Mouse (Mus musculus) gastrocnemius, adult 2 months (tissue): Measurements from ENCODE around the gene Ralgapa1. TPM values are rescaled to one million over a fixed set of nuclear protein-coding genes. Genes with fewer than 3 reads are reported as not detected.
A peak's percentile ranks its signal among the peaks of the same experiment; 100 is the strongest.
"Not testable (repeated sequence)": the region's sequence is repeated elsewhere in the genome, so short reads cannot be mapped to it uniquely, and the experiment has no call there.

Experiments
- DNase-seq: peaks from one replicate; pipeline ENCODE4 v3.0.0; 2022
- H3K27ac ChIP-seq: fragments of 200-600 bp; 2 replicates; pipeline ENCODE4 v1.8.1; 2022; ENCODE audit warnings: mild to moderate bottlenecking
- H3K4me3 ChIP-seq: fragments of 200-600 bp; 2 replicates; pipeline ENCODE4 v1.8.1; 2022; ENCODE audit warnings: mild to moderate bottlenecking, moderate library complexity
- CTCF ChIP-seq: fragments of 200-600 bp; IDR thresholded peaks from 2 replicates; pipeline ENCODE4 v1.8.1; 2022; ENCODE audit warnings: antibody characterized with exemption, mild to moderate bottlenecking, moderate library complexity
- intact Hi-C: fragments of 180-260 bp; cut with DNase I; formaldehyde crosslinking; loops from one replicate; pipeline ENCODE4 v1.15.1; 2025
- total RNA-seq, 2 experiments: library from RNA; stranded (reverse); gene quantifications; 2 replicates each; pipeline ENCODE4 v1.2.3; 2021

Ralgapa1 gene
- total RNA-seq, 2 experiments from 2014 or later: 37.7 to 44.1 TPM

DNA sequence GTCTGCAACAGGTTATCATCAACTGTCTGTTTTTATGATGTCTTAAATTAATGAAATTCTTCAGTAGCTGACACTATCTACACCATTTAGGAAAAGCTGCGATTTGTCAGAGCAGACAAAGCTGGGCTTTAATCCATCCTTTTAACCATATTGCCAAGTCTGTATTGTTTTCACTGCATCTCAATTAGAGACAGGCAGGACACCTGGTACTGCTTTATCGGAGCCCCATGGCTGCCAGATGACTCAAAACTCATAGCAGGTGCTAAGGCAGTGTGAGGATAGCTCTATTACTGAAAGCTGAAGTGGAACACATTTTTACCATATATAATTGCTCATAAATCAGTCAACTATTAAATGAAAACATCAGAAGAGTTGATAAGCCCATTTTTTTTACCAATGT, 200.6 kb downstream of the Ralgapa1 start:
- intact Hi-C loops: no loop called here
- H3K27ac ChIP-seq: no peak overlapping the region
- no peak for DNase-seq
- TF ChIP-seq CTCF: no peak
- no peak overlapping the region for H3K4me3 ChIP-seq

DNA sequence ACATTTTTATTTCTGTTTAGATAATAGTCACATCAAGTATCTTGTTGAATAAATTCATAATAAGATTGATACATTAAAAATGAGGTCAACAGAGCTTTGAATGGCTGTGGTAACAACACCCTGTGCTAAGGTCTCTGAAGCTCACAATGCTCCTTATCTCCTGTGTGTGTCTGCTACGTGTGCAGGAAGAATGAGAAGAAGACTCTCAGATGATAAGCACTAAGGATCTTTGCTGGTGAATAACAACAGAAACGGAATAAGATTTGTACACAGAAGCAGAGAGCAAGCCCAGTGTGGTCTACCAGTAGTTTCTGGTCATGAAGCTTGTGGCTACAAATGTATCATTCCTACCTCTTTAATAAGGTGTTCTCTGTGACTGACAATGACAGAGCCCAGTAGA, 210.2 kb downstream of the Ralgapa1 start:
- Histone ChIP-seq H3K27ac (no peak overlapping the region), H3K4me3 (no peak overlapping the region)
- intact Hi-C loops: no loop called here
- no peak for TF ChIP-seq CTCF
- DNase-seq: no peak

DNA sequence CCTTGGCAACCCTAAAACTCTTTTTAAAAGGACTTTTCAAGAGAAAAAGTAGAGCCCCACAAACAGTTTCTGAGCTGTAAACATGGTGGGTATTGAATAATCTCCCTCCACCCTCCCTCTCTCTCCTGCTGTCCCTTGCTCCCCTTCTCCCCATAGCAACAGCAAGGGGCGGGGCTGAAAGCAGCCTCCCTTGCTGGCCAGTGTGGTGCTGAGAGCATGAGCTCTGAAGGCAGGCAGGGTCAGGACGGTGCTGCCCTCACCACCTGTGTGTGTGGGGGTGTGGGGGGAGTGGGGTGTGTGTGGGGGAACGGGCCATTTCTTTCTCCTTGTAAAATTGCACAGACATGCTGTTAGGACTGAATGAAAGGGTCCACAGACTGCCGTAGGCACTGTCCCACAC, 213.1 kb downstream of the Ralgapa1 start:
- no peak for DNase-seq
- Histone ChIP-seq H3K4me3 (no peak overlapping the region), H3K27ac (no peak overlapping the region)
- intact Hi-C loops: no loop called here
- TF ChIP-seq CTCF: no peak

DNA sequence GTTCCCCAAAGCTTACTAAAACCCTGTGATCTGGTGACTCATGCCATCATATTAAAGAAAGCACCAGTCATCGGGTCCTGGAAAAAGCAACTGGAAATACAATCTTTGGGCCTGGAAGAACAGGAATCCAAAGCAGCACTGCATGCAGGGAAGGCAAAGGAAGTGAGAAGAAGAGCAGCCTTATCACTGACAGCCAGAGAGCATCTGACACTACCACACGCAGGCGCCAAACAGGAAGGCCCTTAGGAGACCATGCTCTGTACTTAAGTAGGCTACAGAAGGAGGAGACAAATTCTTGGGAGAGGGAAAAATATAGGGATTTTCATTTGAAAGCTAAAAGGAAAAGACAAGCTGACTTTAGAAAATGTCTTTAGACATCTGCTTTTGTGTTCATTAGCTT, 216.6 kb downstream of the Ralgapa1 start:
- Histone ChIP-seq H3K27ac (no peak overlapping the region), H3K4me3 (no peak overlapping the region)
- DNase-seq: no peak
- TF ChIP-seq CTCF: no peak
- intact Hi-C loops: no loop called here

DNA sequence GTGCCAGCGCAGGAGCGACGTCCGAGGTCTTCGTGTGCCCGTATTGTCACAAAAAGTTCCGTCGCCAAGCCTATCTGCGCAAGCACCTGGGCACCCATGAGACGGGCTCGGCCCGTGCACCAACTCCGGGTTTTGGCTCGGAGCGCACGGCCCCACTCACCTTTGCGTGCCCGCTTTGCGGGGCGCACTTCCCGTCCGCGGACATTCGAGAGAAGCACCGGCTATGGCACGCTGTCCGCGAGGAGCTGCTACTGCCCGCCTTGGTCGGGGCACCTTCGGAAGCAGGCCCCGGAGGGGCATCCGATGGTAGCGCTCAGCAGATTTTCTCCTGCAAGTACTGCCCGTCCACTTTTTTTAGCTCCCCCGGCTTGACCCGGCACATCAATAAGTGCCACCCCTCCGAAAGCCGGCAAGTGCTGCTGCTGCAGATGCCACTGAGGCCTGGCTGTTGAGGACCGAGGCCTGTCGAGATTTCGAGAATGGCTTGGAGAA, 220.4 kb downstream of the Ralgapa1 start:
- Histone ChIP-seq H3K4me3 (peak overlapping the region; percentile 56), H3K27ac (no peak overlapping the region)
- intact Hi-C loops: no loop called here
- TF ChIP-seq CTCF: no peak
- no peak for DNase-seq

DNA sequence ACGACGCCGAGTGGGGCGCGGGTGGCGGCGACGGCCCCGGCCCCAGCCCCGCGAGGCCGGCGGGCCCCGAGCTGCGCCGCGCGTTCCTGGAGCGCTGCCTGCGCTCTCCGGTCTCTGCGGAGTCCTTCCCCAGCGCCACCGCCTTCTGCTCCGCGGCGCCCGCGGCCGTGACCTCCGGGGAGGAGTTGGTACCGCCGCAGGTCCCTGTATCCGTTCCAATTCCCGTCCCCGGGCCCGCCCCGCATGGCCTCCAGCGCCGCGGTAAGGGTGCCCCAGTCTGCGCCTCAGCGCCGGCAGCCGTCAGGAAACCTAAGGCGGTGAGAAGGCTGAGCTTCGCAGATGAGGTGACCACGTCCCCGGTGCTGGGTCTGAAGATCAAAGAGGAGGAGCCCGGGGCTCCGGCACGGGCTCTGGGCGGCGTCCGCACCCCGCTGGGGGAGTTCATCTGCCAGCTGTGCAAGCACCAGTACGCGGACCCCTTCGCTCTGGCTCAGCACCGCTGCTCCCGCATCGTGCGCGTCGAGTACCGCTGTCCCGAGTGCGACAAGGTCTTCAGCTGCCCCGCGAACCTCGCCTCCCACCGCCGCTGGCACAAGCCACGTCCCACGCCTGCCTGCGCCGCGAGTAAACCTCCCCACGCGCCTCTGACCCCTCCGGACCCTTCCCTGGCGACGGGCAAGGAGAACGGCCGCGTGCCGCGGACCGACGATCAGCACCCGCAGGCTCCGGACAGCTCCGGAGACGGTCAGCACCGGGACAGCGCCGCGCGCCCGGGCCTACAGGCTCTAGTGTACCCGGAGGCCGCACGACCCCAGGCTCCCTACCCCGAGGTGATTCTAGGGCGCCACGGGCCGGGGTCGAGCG, 221.1 kb downstream of the Ralgapa1 start:
- no peak for TF ChIP-seq CTCF
- Histone ChIP-seq H3K27ac (no peak overlapping the region), H3K4me3 (peak overlapping the region; percentile 56)
- peak; percentile 68 for DNase-seq
- intact Hi-C loops: no loop called here

DNA sequence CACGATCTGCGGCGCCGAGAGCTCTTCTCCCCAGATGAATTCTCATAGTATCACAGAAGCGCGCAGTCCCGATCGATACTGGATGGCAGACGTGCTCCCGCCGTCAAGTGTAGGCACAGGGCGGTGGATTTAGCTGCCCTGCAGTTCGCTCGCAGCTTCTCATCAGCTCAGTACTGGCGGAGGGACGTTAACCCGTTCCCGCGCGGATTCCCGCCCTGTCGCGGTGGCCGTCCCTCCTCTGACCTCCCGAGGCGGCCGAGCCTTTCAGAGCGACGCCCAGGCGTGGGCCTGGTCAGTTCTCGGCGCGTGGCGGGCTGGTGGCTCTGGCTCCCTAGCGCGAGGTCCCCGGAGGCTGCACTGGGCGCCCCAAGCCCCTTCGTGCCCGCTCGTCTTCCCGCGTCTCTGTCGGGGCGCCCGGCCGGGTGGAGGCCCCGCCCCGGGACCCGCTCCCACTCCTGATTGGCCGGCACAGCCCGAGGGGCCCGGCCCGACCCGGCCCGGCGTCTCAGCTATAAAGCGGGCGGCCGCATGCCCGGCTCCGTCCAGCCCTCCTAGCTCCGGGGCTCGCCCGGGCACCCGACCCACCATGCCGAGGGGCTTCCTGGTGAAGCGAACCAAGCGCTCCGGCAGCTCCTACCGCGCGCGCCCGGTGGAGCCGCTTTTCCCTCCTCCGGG, 221.9 kb downstream of the Ralgapa1 start, which contains the start of gene Insm2:
Gene Insm2, plus strand, starts transcription at position 541 of the 675 bp plus-strand sequence.
- Histone ChIP-seq H3K27ac (no peak within 1 kb of the TSS), H3K4me3 (peak within 1 kb of the TSS; percentile 56)
- no peak for DNase-seq
- TF ChIP-seq CTCF: no peak
- intact Hi-C loops: no loop called here

DNA sequence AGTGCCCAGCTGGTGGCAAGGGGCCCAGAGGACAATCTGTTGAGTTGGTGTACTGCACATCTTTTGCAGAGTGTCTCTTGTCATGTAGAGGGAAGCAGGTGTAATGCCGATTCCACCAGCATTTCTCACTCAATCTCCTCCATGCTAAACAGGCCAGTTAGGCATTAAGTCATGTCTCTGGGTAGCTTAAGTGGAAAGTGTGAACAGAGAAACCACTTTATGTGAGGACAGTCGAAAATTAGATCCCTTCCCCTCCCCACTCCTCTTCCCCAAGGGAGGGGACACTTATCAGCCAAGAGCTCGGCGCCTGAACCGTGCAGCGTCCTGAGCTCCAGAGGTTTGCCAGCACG, 222.5 kb downstream of the Ralgapa1 start:
- Histone ChIP-seq H3K27ac (no peak overlapping the region), H3K4me3 (no peak overlapping the region)
- no peak for DNase-seq
- no peak for TF ChIP-seq CTCF
- intact Hi-C loops: no loop called here

DNA sequence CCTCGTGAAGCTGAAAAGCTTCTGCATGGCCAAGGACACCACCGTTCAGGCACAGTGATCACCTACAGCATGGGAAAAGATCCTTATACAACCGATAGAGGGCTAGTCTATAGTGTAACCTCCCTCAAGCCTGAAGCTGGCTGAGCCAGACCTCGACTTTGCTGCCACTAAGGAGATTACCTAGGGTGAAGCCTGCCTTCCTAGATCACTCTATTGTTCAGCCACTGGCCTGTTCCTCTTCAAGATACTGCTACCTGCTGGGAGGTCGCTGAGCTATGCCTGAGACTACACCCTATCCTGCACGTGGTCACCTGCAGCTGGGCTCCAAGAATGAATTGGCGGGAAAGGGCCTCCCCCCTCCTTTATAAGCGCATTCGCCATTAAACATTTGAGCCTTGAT, 234.0 kb downstream of the Ralgapa1 start:
- intact Hi-C loops: not testable (repeated sequence)

DNA sequence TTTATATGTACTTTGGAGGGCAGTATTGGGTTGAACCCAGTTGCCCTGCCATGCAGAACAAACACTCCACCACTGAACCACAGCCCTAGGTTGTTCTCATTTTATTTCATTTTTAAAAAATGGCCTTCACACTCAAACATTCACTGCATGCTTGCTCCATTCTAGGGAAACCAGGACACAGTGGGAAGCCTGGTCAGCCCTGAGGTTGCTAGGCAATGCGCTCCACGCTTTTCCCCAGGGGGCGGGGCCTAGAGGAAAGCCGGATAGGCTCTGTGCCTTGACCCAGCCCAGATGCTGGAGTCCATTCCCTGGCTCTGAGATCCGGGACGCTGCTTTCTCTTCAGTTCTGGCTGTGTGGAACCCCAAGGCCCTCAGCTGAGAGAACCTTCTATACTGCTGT, 247.2 kb downstream of the Ralgapa1 start:
- intact Hi-C loops: no loop called here

More for the DNA sequence above, 234.0 kb downstream of the Ralgapa1 start:
- DNase-seq, H3K27ac ChIP-seq, H3K4me3 ChIP-seq: not testable (repeated sequence)

DNA sequence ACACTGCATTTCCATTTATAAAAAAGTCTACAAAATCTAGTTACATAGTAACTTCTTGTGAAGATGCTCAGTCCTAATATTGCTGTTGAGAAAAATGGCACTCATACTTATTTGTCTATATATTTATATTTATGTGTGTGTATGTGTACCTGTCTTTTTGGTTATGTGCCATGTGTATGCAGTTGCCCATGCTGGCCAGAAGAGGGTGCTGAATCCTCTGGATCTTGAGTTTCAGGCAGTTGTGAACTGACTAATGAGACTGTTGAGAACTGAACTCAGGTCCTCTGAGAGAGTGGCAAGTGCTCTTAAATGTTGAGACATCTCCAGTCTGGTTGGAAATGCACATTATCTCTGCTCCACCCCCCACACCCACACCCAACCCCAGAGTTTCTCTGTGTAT, 247.9 kb downstream of the Ralgapa1 start:
- Histone ChIP-seq H3K27ac (no peak overlapping the region), H3K4me3 (no peak overlapping the region)
- DNase-seq: no peak
- TF ChIP-seq CTCF: no peak
- intact Hi-C loops: no loop called here

More for the DNA sequence above, 247.2 kb downstream of the Ralgapa1 start:
- no peak for TF ChIP-seq CTCF
- Histone ChIP-seq H3K4me3 (no peak overlapping the region), H3K27ac (no peak overlapping the region)
- no peak for DNase-seq

DNA sequence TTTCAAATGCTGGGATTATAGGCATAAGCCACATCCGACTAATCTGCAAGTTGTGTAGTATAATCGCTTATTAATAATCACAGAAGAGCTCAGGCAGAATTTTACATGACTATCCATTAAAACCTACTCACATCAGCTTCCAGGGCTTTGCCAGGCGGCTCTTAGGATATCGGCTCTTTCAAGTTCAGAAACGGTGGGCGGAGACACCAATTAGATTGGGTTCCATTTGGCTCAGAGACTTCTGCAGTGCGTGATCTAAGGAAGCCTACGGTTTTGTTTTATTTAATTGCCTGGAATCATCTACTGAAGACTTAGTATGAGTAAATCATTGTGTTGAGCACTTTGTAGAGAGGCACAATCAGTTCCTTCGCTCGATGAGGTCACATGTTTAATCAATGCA, 249.3 kb downstream of the Ralgapa1 start:
- H3K4me3 ChIP-seq: no peak overlapping the region
- H3K27ac ChIP-seq: no peak overlapping the region
- intact Hi-C loops: no loop called here
- no peak for DNase-seq
- TF ChIP-seq CTCF: no peak

DNA sequence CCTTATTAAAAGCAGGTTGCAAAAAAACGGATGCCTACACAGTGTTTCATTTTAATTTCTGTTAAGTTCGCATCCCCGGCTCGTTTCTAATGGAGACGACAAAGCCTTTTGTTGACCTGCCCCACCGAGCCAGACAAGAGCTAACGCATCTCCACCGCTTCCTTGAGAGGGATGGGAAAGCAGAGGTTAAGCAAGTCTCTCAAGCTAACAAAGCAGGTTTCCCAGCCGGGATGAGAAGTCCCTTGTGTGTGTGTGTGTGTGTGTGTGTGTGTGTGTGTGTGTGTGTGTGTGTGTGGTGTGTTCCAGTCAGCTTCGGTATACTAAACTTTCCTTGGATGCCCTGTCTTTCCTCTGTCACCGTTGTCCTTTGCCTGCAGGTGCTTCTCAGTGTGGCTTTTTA, 249.8 kb downstream of the Ralgapa1 start:
- DNase-seq: no peak
- intact Hi-C loops: no loop called here
- H3K27ac ChIP-seq: no peak overlapping the region
- no peak for TF ChIP-seq CTCF
- no peak overlapping the region for H3K4me3 ChIP-seq
